Mouse (Mus musculus): ENCODE measurements around the gene Gm28079. TPM values are rescaled to one million over a fixed set of nuclear protein-coding genes. Genes with fewer than 3 reads are reported as not detected.
"Not testable (repeated sequence)": the region's sequence is repeated elsewhere in the genome, so short reads cannot be mapped to it uniquely, and the experiment has no call there.

Gm28079 gene
- polyA plus RNA-seq (2015; fragmentation: Nextera tagmentation; extraction: Ambion mirVana) = not detected in 2 replicates

DNA sequence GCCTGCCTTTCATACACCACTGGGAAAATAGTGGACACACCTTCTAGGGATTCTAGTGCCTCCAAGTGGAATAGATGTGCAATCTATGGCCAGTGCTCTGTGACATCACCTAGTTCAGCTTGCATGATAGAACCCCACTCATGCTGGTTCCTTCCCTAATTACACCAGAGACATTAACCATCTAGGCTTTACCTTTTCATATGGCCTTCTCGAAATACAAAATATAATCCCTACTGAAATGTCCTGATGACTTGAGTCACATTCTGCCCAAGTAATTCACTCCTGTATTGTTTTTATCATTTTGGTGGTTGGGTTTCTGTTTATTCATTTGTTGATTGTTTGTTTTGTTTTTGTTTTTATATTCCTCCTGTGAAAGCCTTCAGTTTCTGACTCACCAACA lies at the start of gene Gm28079:
Gm28079 (minus strand) TSS at position 101 of the 400 bp plus-strand sequence.
- H3K9ac ChIP-seq (replicated peaks; ENCODE audit: low read length); H3K4me1 ChIP-seq (ENCODE audit: insufficient read depth, low read length); H3K4me2 ChIP-seq (replicated peaks; ENCODE audit: low read depth, low read length); H3K9me3 ChIP-seq (ENCODE audit: low read length); ATAC-seq (ENCODE audit: low FRiP score, low TSS enrichment); H3K36me3 ChIP-seq (ENCODE audit: insufficient read depth, low read length); H3K27ac ChIP-seq (ENCODE audit: low read length); H3K4me3 ChIP-seq (ENCODE audit: low read length); H3K27me3 ChIP-seq (ENCODE audit: insufficient read depth, low read length): not testable (repeated sequence)
- no CpG with 5 or more reads among the region's 1 CpGs for WGBS

Measured in kidney, embryonic 16.5 days (tissue).